Mouse (Mus musculus) embryonic facial prominence, embryonic 14.5 days (tissue): ENCODE measurements around the gene Nipal3. TPM values are rescaled to one million over a fixed set of nuclear protein-coding genes. Genes with fewer than 3 reads are reported as not detected.

ENCODE experiments used
- ATAC-seq: fragments of 200-750 bp; cut with Nextera tagmentation; 2 replicates; pipeline ENCODE4 v1.8.0; 2017; ENCODE audit warnings: low read depth, moderate number of reproducible peaks, moderate TSS enrichment
- DNase-seq: peaks from one replicate; pipeline ENCODE4 v3.0.0-alpha.2; 2015; ENCODE audit warnings: low spot score
- H3K27ac ChIP-seq: fragments of 300-500 bp; sonication (generic); replicated peaks from 2 replicates; pipeline ENCODE4 v1.5.1; 2014; ENCODE audit warnings: low read depth, mild to moderate bottlenecking, low read length, moderate library complexity
- H3K27me3 ChIP-seq: fragments of 300-500 bp; sonication (generic); replicated peaks from 2 replicates; pipeline ENCODE4 v1.6.1; 2014; ENCODE audit warnings: low read length; ENCODE audit not compliant: control insufficient read depth, insufficient read depth
- H3K36me3 ChIP-seq: fragments of 300-500 bp; sonication (generic); 2 replicates; pipeline ENCODE4 v1.6.1; 2014; ENCODE audit warnings: low read length, mixed read lengths; ENCODE audit not compliant: control insufficient read depth, insufficient read depth
- H3K4me1 ChIP-seq: fragments of 300-500 bp; sonication (generic); 2 replicates; pipeline ENCODE4 v1.6.1; 2014; ENCODE audit warnings: antibody characterized with exemption, low read length; ENCODE audit not compliant: control insufficient read depth, insufficient read depth
- H3K4me2 ChIP-seq: fragments of 300-500 bp; sonication (generic); 2 replicates; pipeline ENCODE4 v1.6.1; 2014; ENCODE audit warnings: low read depth, mild to moderate bottlenecking, low read length, moderate library complexity, mixed read lengths
- H3K4me3 ChIP-seq: fragments of 300-500 bp; sonication (generic); 2 replicates; pipeline ENCODE4 v1.5.1; 2014; ENCODE audit warnings: low read depth, mild to moderate bottlenecking, low read length
- H3K9ac ChIP-seq: fragments of 300-500 bp; sonication (generic); 2 replicates; pipeline ENCODE4 v1.6.1; 2014; ENCODE audit warnings: low read depth, mild to moderate bottlenecking, low read length, moderate library complexity, mixed read lengths
- H3K9me3 ChIP-seq: fragments of 300-500 bp; sonication (generic); 2 replicates; pipeline ENCODE4 v1.6.1; 2016; ENCODE audit warnings: low read length; ENCODE audit not compliant: control insufficient read depth
- WGBS: fragments of 180-500 bp; shearing (Covaris S2); extraction: QIAGEN DNeasy Blood & Tissue Kit; methylation state at CpG from one replicate; pipeline ENCODE4 v1.1.7; 2014; 5-methylcytosine and 5-hydroxymethylcytosine counted together
- polyA plus RNA-seq: library from polyadenylated mRNA; unstranded; fragments of >200 nt; fragmentation: Nextera tagmentation; extraction: Ambion mirVana; gene quantifications from 2 replicates; pipeline ENCODE4 v1.2.1, GENCODE M21; 2014

Nipal3 gene
- polyA plus RNA-seq, 1 experiment from 2014 or later, result 3.0 TPM

DNA sequence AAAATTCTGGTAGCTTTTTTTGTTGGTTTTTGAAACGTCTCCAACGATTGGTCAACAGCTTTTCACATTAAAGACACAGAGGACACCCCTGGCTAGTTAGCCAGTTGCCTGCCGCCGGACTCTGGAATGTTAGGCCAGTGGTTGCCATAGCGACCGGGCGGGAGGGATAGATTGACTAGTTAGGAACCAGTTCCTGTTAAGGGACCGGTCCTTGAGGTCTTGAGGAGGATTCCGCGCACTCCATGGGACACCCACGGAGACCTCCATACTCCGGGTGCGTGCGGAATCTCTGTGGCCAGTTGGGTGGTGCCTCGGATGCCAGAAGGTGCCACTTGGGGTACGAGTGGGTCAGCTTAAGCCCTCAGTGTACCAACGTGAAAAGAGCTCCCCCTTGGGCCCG lies 972 bp upstream of the Nipal3 start:
- DNase-seq (peak; percentile 35), ATAC-seq (no peak)
- H3K36me3 ChIP-seq, result 0 out of 2 replicates have a peak, but pooled peaks cover 2% of the 10 kb centered on the region
- H3K27me3 ChIP-seq, result no peaks in the 10 kb centered on the region
- no peak overlapping the region for H3K9ac ChIP-seq
- peak overlapping the region; percentile 90; the same call in 1 of the 2 replicates for H3K4me2 ChIP-seq
- no peak overlapping the region for H3K4me3 ChIP-seq
- 0 out of 2 replicates have a peak, but pooled peaks cover 5% of the 10 kb centered on the region for H3K9me3 ChIP-seq
- 15% methylated on average over 18 of the region's 18 CpGs for WGBS
- no peak overlapping the region for H3K27ac ChIP-seq
- H3K4me1 ChIP-seq, result no peaks in the 10 kb centered on the region

DNA sequence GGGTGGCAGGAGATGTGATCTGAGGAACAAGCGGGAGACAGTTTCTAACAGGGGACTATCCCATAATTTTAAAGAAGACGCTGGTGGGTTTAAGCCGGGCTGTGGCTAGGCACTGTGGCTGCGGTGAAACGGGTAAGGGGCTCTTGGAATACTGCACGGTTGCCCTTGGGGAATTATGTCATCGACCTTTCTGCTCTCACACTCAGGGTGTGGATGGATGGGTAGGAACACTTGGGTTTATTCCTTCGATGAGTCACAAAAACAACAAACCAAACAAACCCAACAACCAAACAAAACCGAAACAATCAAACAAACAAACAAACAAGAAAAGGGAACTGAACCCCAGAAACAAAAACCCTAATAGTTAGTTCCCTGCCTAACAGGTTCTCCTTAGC lies 556 bp upstream of the Nipal3 start:
- Histone ChIP-seq H3K27ac (no peak overlapping the region), H3K36me3 (0 out of 2 replicates have a peak, but pooled peaks cover 5% of the 10 kb centered on the region), H3K4me3 (peak overlapping the region; percentile 72), H3K27me3 (no peaks in the 10 kb centered on the region), H3K4me1 (no peaks in the 10 kb centered on the region), H3K9ac (peak overlapping the region; percentile 60; the same call in 1 of the 2 replicates), H3K4me2 (peak overlapping the region; percentile 90), H3K9me3 (0 out of 2 replicates have a peak, but pooled peaks cover 1% of the 10 kb centered on the region)
- no peak for DNase-seq
- no peak for ATAC-seq
- 12% methylated on average over 9 of the region's 9 CpGs for WGBS

DNA sequence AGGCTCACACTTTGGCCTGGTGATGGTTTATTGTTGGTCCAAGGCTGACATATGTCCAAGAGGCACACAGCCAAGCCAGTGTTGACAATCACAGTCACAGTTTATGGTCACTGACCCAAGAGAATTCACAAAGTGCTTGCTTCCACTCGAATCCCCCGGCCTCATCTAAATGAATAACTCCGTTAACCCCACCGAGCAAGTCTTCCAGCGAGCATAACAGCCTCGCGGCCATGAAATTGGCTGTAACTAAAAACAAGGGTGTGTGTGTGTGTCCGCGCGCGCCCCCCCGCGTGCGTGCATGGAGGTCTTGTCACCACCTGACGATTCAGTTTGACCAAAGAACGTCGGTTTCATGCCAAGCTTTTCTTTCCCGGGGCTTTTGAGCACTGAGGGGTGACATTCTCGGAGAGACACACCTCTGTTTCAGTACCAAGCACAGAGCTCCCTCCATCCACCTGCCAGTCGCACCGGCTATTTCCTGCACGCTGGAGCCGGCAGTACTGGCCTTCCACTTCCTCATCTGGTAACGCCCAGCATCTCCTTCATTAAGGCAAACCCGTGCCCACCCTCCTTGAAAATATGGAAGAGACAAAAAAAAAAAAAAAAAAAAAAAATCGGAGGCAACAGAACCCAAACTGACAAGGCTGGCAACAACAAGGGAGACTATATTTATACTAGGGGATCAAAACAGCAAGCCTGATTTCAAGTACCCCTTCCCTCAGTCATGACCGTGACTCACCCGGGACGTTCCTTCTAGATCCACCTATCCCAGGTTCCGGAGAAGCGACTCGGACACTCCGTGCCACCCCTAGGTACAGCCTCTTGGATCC lies 932 bp downstream of the Nipal3 start:
- H3K27me3 ChIP-seq, result no peaks in the 10 kb centered on the region
- H3K4me2 ChIP-seq, result peak overlapping the region; percentile 90
- no peaks in the 10 kb centered on the region for H3K4me1 ChIP-seq
- peak overlapping the region; percentile 72 for H3K4me3 ChIP-seq
- ATAC-seq (no peak), DNase-seq (peak; percentile 38)
- 2% methylated on average over 33 of the region's 33 CpGs for WGBS
- H3K36me3 ChIP-seq, result 0 out of 2 replicates have a peak, but pooled peaks cover 8% of the 10 kb centered on the region
- peak overlapping the region; percentile 21 for H3K9ac ChIP-seq
- H3K27ac ChIP-seq, result no peak overlapping the region
- no peaks in the 10 kb centered on the region for H3K9me3 ChIP-seq

DNA sequence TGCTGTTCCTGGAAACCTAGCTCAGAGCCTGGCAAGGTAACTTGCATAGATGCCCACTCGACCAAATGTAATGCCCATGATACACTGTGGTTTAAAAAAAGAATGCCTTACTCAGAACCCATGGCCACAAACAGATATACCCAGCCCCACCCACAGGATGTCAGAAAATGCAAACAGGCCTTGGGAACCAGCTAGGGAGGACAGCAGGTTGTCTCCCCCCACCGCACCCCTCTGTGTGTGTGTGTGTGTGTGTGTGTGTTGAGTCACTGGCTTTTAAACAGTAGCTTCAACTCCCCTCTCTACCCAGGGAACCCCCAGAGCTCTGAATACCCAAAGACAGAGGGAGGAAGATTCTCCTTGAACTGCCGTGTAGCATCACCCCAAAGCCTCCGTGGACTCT lies 1.6 kb downstream of the Nipal3 start:
- no peaks in the 10 kb centered on the region for H3K27me3 ChIP-seq
- no peaks in the 10 kb centered on the region for H3K4me1 ChIP-seq
- ATAC-seq (no peak), DNase-seq (no peak)
- H3K9ac ChIP-seq, result no peak overlapping the region
- H3K9me3 ChIP-seq, result no peaks in the 10 kb centered on the region
- H3K27ac ChIP-seq, result no peak overlapping the region
- 0 out of 2 replicates have a peak, but pooled peaks cover 8% of the 10 kb centered on the region for H3K36me3 ChIP-seq
- peak overlapping the region; percentile 90 for H3K4me2 ChIP-seq
- 42% methylated on average over 4 of the region's 4 CpGs for WGBS
- peak overlapping the region; percentile 72; the same call in 1 of the 2 replicates for H3K4me3 ChIP-seq

DNA sequence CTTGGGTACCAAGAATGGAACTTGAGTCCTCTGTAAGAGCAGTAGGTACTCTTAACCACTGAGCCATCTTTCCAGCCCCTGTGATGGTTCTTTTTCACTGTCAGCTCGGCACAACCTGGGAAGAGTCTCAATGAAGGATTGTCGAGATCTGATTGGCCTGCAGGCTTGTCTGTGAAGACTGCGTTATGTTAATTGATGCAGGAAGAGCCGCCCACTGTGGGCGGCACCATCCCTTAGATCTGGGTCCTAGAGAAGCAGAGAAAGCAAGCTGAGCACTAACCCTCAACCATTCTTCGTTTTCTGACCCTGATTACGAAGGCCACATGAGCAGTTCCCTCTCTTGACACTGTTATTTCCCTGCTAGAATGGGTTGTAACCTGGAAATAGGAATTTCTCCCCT lies 5.6 kb downstream of the Nipal3 start:
- no peak overlapping the region for H3K4me2 ChIP-seq
- no peaks in the 10 kb centered on the region for H3K27me3 ChIP-seq
- DNase-seq (no peak), ATAC-seq (no peak)
- H3K4me3 ChIP-seq, result no peak overlapping the region
- H3K9me3 ChIP-seq, result no peaks in the 10 kb centered on the region
- H3K27ac ChIP-seq, result no peak overlapping the region
- 88% methylated on average over 7 of the region's 7 CpGs for WGBS
- 0 out of 2 replicates have a peak, but pooled peaks cover 8% of the 10 kb centered on the region for H3K36me3 ChIP-seq
- H3K4me1 ChIP-seq, result no peaks in the 10 kb centered on the region
- no peak overlapping the region for H3K9ac ChIP-seq

DNA sequence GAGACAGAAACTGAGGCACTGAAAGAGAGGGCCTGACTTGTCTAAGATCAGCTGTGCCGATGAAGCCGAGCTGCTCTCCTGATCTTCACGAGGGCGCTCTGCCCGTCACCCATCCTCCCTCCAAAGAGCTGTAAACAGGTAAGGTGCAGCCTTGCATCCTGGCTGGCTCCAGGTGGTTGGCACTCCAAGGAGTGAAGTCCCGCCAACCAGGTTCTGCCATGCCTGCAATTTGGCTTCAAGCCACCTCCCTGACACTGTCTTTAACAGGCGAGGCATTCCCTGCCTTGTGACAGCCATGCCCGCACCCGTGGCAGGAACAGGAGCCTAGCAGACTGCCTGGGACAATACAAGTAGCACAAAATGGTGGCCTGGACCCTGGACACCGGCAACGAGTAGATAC lies 8.5 kb downstream of the Nipal3 start:
- Histone ChIP-seq H3K27ac (no peak overlapping the region), H3K4me2 (no peak overlapping the region), H3K4me3 (no peak overlapping the region), H3K36me3 (0 out of 2 replicates have a peak, but pooled peaks cover 8% of the 10 kb centered on the region), H3K27me3 (no peaks in the 10 kb centered on the region), H3K9ac (no peak overlapping the region), H3K9me3 (no peaks in the 10 kb centered on the region), H3K4me1 (no peaks in the 10 kb centered on the region)
- WGBS, result 88% methylated on average over 11 of the region's 11 CpGs
- ATAC-seq (no peak), DNase-seq (no peak)

DNA sequence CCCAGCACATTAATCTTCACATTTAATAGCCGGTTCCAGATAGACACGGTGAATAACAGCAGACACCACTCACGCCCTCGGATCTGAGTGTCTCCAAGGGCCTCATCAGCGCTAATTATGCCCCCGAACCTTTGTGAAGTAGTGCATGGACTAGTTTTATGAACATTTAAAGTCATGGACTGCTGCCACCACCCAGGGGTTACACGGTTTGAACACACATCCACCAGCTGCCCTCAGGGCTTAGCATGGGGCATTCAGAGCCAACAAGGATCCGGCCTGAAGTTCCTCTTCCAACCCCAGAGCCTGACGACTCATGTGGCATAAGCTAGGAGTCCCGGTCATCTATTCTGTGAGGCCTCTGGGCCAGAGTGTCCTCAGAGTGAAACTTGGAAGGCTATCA lies 9.8 kb downstream of the Nipal3 start:
- no peak overlapping the region for H3K4me2 ChIP-seq
- H3K36me3 ChIP-seq, result 0 out of 2 replicates have a peak, but pooled peaks cover 3% of the 10 kb centered on the region
- DNase-seq (no peak), ATAC-seq (no peak)
- H3K9ac ChIP-seq, result no peak overlapping the region
- H3K27ac ChIP-seq, result no peak overlapping the region
- WGBS, result 72% methylated on average over 10 of the region's 10 CpGs
- no peaks in the 10 kb centered on the region for H3K4me1 ChIP-seq
- H3K4me3 ChIP-seq, result no peak overlapping the region
- H3K9me3 ChIP-seq, result no peaks in the 10 kb centered on the region
- H3K27me3 ChIP-seq, result no peaks in the 10 kb centered on the region

DNA sequence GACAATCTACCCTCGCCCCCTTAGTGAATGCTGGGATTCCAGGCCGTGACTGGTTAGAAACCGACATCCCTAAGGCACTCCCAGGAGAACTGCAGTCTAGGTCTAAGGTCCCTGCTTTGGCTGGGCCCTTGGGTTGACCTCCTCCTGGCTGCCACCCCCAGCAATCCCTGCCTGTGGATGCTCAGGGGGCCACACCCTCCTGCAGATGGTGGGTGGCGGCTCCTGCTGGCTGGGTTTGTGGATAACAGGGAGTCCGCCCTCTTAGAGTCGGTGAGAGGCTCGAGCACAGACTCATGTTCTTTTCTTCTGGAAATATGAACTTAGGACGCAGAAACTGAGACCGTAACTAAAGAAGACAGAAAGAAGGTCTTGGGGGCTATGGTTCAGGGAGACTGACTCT lies 14.5 kb downstream of the Nipal3 start:
- DNase-seq (no peak), ATAC-seq (no peak)
- Histone ChIP-seq H3K4me3 (no peak overlapping the region), H3K4me1 (no peaks in the 10 kb centered on the region), H3K36me3 (no peaks in the 10 kb centered on the region), H3K9me3 (no peaks in the 10 kb centered on the region), H3K27me3 (no peaks in the 10 kb centered on the region), H3K4me2 (no peak overlapping the region), H3K9ac (no peak overlapping the region), H3K27ac (no peak overlapping the region)
- WGBS, result 61% methylated on average over 9 of the region's 9 CpGs

DNA sequence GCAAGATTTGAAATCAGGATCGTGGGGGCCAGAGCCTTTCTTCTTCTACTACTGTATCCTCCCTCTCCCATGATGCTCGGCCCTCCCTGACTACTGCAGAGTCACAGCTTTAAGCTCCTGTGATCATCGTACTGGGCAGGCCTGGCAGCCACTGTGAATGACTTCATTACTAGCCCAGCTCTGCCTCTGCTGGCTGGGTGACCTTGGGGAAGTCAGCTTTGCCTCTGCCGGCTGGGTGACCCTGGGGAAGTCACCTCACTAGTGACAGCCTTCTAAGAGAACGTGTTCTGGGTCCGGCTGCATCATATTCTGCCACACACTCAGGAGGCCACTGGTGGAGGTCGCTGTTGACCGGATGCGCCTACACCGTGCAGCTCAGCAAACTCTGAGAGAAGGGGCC lies 17.0 kb downstream of the Nipal3 start:
- WGBS, result 79% methylated on average over 10 of the region's 10 CpGs
- H3K36me3 ChIP-seq, result no peaks in the 10 kb centered on the region

More for the DNA sequence above, 17.0 kb downstream of the Nipal3 start:
- Histone ChIP-seq H3K9ac (no peak overlapping the region), H3K4me1 (no peaks in the 10 kb centered on the region), H3K4me2 (no peak overlapping the region), H3K27ac (no peak overlapping the region), H3K4me3 (no peak overlapping the region), H3K9me3 (no peaks in the 10 kb centered on the region), H3K27me3 (no peaks in the 10 kb centered on the region)
- ATAC-seq, result no peak
- no peak for DNase-seq
